Mouse (Mus musculus): ENCODE data around the gene H2-DMb1. TPM values are rescaled to one million over a fixed set of nuclear protein-coding genes. Genes with fewer than 3 reads are reported as not detected.
"Not testable (repeated sequence)": the region's sequence is repeated elsewhere in the genome, so short reads cannot be mapped to it uniquely, and the experiment has no call there.

Gene H2-DMb1
- total RNA-seq, 2 experiments from 2014 or later: 1.1 to 1.6 TPM

DNA sequence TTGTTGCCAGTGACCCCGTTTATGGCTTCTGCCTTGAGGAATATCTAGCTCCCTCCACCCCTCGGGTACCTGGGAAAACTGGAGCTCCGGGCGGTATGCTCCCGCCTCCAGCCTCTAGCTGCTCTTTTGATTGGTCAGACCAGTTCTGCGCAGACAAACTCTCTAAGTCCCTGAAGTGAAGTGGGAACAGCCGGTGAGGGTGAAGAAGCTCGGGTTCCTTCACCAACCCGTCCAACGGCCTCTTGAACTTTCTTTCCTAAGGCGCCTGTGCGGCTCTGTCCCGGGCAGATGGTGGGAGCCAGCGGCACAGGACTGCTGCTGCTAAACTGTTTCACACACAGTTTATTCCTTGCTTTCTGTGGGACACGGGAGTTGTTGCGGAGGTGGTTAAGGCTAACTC is 13.5 kb upstream of the H2-DMb1 start:
- intact Hi-C loops (cut with DNase I): no loop called here
- peak in 1 of 2 experiments; percentile 32 for DNase-seq (ENCODE audit: low spot score in 2 of 2)

DNA sequence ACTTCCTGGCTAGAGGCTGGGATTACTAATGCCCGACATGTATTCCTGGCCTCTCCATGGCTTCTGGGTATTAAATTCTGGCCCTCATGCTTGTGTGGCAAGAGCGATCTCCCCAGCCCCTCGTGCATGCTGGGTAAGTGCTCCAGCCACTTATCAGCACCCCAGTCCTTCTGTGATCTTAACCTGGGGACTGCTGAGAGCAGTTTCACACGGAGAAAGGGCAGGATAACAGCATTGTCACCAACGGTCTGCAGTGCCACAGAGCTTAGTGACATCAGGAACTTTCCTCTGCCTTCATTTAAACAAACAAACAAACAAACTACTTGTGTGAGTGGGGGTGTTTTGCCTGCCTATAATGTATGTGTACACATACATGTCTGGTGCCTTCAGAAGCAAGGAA is 12.6 kb upstream of the H2-DMb1 start:
- no peak for DNase-seq (ENCODE audit: low spot score in 2 of 2)
- intact Hi-C loops (cut with DNase I): no loop called here

DNA sequence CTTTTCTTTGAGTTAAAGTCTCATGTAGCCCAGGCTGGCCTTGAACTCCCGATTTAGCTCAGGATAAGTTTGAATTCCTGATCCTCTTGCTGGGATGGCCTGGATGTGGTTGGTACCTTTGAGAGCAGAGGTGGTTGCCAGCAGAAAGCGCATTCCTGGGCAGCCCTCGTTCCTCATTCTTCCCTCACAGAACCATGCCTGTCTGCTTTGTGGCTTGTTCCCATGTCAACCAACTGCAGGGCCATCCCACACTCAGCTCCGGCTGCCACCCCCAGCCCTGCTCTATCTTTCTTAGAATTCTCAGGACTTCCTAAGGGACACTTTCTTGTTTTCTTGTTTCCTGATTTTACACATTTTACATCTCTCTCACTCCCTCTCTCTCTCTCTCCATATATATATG is 11.4 kb upstream of the H2-DMb1 start:
- intact Hi-C loops (cut with DNase I): no loop called here
- peak in 1 of 2 experiments; percentile 58 for DNase-seq (ENCODE audit: low spot score in 2 of 2)

DNA sequence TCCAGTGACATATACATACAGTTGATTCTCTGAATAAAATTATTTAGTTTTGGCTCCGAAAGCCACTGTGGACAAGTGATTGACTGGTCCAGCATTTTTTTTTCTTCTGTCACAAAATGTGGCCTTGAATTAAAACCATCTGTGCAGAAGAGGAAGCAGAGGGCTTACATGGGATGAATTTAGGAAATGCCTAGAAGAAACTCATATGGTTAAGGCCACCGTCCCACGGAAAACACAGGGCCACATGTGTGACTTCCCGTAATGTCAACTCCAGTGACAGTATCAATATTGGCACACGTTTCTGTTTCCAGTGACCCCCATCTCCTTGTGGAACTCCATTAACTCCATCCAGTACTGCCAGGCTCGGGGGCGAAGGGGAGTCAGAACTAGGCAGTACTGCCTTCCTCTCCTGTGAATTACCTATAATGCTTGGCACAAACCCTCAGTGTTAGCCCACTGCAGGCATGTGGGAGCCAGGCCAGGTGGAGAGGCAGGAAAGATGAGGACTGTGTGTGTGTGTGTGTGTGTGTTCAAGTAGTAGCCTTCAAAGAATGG is 10.3 kb upstream of the H2-DMb1 start:
- intact Hi-C loops (cut with DNase I): no loop called here
- DNase-seq (ENCODE audit: low spot score in 2 of 2): no peak

DNA sequence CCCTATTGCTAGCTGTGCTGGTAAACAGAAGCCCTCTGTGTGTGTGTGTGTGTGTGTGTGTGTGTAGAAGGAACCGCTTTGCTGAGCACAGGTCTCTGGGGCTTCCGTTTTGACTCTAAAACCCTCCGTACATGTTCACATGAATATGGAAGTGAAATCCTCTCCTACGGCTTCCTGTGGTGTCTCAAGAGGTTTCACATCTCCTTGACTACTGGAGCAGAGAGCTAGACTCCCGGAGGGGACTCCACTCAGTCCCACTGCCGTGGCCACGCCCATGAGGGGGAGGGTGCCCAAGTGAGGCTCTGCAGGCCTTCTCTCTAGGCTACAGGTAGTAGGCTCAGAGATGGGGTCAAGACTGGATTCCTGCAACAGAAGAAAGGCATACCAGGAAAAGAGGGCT is 9.8 kb upstream of the H2-DMb1 start, which contains the start of gene H2-DMb2:
Gene H2-DMb2 (plus strand): TSS at position 275 of the 400 bp plus-strand sequence.
- intact Hi-C loops (cut with DNase I): no loop called here
- peak; percentile 37 to 60 for DNase-seq (ENCODE audit: low spot score in 2 of 2)

DNA sequence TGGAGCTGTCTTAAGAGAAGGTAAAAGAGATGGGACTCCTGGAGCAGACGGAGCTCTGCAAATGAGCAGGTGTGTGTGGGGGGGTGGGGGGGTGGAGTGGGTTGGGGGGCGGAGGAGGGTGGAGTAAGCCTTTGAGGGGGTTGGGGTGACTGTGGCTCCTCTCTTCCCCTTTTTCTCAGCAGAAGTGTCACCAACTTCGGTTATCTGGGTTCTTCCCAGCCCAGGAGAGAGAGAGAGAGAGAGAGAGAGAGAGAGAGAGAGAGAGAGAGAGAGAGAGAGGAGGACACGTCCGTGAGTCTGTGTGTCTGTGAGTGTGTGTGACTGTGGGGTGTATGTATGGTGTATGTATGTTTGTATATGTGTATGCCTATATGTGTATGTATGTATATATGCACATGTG is 9.4 kb upstream of the H2-DMb1 start:
- intact Hi-C loops (cut with DNase I): no loop called here
- DNase-seq (ENCODE audit: low spot score in 2 of 2): no peak

DNA sequence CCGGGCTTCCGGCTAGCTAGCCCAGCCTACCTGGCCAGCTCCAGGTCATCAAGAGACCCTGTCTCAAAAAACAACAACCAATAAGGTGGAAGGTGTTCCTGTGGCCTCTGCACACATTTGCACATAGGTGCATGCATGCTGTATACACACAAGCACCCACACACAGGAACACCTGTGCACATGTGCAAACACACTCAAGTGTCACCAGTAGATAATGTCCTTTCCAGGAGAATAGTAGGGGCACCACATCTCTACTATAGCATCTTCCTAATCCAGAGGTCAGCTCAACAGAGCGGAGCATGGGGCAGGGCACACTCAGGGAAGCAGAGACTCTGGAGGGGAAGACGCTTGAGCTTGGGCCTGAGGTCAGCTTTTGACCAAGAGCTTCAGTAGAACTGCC is 8.7 kb upstream of the H2-DMb1 start:
- DNase-seq (ENCODE audit: low spot score in 2 of 2); intact Hi-C loops (cut with DNase I): not testable (repeated sequence)

DNA sequence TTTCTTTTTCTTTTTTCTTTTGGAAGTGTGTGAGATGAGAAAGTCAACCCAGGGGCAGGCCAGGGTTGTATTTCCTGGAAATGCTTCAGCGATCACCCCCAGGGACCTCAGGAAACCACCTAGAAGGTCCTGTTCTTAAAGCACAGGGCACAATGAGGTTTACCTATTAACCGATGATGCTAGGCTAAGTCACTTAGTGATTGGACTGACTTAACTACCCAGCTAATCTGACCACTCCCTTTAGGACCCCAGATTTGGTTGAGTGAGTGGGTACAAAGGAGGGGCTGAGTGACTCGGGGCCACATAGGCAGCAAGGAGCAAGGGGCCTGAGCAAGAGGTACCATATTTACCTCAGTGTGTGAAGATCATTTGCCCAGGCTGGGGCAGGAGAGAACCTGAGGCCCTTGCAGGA is 7.9 kb upstream of the H2-DMb1 start:
- intact Hi-C loops (cut with DNase I): no loop called here
- no peak for DNase-seq (ENCODE audit: low spot score in 2 of 2)

DNA sequence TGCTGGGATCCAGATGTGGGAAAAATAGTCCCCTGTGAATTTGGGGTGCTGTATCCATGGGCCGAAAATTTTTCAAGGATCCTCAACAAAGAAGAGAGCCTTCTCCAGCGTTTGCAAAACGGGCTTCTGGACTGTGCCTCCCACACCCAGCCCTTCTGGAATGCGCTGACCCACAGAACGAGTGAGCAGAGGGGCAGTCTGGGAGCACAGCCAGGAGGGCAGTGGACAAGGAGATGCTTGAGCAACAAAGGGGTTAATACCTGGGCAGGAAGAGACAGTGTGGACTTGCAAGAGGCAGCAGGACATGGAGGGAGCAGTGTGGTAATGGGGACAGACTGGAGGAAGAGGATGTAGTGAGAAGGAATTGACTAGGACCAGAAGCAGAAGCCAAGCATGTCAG is 2.7 kb downstream of the H2-DMb1 start:
- DNase-seq (ENCODE audit: low spot score in 2 of 2): no peak
- intact Hi-C loops (cut with DNase I): no loop called here

DNA sequence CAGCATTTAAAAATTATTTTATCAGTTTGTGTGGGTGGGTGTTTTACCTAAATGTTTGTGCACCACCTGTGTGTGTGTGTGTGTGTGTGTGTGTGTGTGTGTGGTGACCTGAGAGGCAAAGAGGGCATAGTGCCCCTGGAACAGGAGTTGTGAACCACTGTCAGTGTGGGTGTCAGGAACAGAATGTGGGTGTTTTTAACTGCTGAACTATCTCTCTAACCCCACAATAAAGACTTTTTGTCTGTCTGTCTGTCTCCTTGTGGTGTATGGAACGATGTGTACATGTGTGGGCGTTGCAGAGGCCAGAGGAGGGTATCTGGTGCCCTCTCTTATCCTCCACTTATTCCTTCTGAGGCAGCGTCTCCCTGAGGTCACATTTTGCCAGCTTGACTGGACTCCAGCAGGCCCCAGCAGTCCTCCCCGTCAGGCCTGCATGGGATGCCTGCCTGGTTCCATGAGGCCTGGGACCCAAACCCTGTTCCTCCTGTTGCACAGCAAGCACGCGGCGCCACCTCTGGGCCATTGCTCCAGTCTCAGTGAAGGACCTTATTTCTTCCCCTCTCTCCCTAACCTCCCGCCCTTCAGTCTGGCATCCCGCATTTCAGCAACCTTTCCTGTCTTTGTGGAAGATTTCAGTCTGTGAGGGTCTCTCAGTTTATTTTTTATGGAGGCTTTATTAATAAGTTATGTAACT is 11.5 kb downstream of the H2-DMb1 start:
- intact Hi-C loops (cut with DNase I): no loop called here
- peak in 1 of 2 experiments; percentile 21 for DNase-seq (ENCODE audit: low spot score in 2 of 2)

DNA sequence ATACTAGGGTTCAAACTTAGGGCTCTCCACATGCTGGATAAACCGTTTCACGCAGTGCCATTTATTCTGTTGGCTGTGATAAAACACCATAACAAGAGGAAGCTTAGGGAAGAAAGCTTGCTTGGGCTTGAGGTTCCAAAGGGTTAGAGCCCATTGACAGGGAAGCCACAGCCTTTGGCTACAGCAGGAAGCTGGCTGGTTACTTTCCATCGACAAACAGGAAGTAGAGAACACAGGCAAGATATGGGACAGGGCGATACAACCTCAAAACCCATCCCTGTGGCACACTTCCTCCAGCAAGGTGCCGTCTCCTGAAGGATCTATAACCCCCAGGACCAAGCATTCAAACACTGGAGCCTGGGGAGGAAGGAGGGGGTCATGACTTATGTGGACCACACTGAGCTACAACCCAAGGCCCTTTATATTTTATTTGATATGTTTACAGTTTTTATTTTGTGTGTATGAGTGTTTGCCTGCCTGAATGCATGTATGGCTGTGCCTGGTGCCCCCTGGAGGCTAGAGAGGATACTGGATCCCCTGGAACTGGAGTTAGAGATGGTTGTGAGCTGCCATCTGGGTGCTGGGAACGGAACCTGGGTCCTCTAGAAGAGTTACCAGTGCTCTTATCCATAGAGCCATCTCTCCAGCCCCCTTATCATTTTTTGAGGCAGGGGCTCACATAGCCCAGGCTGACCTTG is 12.3 kb downstream of the H2-DMb1 start:
- intact Hi-C loops (cut with DNase I): no loop called here
- no peak for DNase-seq (ENCODE audit: low spot score in 2 of 2)

DNA sequence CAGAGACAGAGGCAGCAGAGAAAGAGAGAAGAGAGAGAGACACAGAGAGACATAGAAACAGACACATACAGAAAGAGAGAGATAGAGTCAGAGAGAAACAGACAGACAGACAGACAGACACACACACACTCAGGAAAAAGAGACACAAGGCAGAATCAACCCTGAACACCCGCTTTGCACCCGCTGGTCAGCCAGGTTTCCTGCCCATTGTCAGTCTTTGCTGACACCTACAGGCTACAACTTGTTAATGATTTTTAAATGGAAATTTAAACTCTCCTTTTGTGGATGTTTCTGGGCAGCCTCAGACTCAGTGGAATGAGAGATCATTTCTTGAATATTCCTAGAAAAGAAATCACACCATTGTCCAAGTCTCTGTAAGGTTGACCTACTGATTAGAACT is 16.4 kb downstream of the H2-DMb1 start:
- intact Hi-C loops (cut with DNase I): loop anchor here (1.0 to 2.0 kb wide), 2 partner anchors 68 to 91 kb away; no protein-coding TSS in a partner anchor
- DNase-seq (ENCODE audit: low spot score in 2 of 2): peak; percentile 38 to 48

DNA sequence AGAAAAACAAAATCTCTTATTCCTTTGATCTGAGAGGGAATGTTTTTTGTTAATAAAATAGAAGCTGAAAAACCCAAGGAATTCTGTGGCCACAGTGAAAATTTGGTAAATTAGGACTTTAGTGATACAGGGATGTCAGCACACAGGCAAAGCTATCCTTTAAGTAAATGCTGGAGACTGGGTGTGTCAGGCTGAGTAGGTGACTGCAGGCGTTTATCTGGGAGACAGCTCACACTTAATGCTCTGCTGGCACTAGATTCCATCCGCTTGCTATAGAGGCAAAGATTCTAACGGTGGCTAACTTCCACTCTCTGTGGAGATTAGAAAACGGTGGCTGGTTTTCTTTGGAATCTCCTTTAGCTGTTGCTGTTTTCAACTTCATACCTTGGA is 17.6 kb downstream of the H2-DMb1 start:
- intact Hi-C loops (cut with DNase I): loop anchor here (2.0 to 10.0 kb wide), 4 partner anchors 34 to 242 kb away; no protein-coding TSS in a partner anchor
- no peak for DNase-seq (ENCODE audit: low spot score in 2 of 2)

DNA sequence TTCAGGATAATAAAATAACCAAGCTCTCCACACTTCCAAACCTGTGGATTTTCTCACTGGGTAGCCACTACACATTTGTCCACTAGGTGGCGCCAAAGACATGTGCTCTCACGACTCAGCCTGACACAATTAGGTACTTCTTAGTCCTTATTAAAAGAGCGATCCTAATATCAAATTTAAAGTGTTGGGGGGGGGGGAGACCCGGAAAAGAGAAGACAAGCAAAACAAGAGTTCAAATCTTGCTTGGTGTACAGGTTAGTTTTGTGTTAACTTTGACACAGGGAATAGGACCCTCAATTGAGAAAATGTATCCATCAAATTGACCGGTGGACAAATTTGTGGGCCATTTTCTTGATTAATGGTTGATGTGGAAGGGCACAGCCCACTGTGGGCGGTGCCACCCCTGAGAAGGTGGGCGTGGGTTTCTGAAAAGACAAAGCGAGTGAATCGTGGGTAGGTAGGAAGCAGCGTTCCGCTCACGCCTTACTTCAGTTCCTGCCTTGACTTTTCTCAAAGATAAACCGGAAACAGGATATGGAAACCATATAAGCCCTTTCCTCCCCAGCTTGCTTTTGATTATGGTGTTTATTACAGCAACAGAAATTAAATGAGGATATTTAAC is 18.1 kb downstream of the H2-DMb1 start:
- intact Hi-C loops (cut with DNase I): loop anchor here (2.0 to 10.0 kb wide), 4 partner anchors 34 to 241 kb away; no protein-coding TSS in a partner anchor
- DNase-seq (ENCODE audit: low spot score in 2 of 2): peak; percentile 82 to 90

DNA sequence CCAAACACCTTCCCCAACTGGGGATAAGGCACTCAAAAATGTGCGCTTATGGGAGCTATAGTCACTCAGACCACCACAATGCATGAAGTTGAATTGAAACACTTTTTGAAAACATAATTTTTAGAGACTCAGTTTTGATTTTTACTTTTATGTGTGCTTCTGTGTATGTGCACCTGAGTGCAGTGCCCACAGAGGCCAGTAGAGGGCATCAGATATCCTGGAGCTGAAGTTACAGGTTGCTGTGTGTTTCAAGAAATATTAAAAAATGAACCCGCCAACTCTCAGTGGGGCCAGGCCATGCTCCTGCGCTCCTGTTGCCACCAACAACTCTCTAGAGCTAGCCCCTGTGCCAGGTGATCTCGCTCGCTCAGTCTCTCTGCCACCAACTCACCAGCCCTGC is 19.7 kb downstream of the H2-DMb1 start:
- no peak for DNase-seq (ENCODE audit: low spot score in 2 of 2)
- intact Hi-C loops (cut with DNase I): loop anchor here (5.0 to 10.0 kb wide), 2 partner anchors 172 to 240 kb away; no protein-coding TSS in a partner anchor

DNA sequence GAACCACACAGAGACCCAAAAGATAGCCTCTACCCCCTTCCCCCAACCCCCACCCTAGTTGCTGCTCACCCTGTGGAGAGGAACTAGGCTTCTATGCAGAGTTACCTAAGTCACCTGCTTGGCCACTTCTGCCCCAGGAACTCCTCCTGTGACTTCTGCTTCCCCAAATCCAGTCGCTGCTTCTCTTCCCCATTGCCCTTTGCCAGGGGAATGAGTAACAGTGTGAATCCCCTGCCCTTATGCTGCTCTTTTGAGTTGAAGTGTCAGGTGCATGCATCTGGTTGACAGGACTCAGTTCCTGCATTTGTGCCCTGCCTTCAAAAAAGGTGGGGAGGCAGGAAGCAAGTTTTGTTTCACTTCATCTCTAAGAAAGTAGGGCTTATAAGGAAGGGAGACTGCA is 21.2 kb downstream of the H2-DMb1 start:
- intact Hi-C loops (cut with DNase I): loop anchor here (5.0 to 10.0 kb wide), 2 partner anchors 171 to 238 kb away; no protein-coding TSS in a partner anchor
- DNase-seq (ENCODE audit: low spot score in 2 of 2): no peak

DNA sequence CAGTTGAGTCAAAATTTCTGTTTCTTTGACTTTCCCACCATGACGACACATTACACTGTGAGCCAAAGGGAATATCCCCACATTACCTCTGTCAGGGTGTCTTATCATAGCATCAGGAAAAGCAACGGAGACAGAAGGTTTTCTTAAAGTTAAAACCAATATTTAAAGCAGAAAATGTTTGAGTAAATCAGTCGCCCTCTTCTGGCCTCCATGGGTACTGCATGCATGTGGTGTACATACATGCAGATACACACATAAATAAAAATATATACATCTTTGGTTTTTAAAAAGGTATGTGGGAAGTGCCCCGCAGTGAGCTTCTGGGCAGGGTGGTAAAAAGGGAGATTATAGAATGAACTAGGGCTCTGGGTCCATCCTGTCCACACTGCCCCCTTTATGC is 24.3 kb downstream of the H2-DMb1 start:
- intact Hi-C loops (cut with DNase I): loop anchor here (10.0 kb wide), 1 partner anchor 168 kb away; no protein-coding TSS in a partner anchor
- no peak for DNase-seq (ENCODE audit: low spot score in 2 of 2)

DNA sequence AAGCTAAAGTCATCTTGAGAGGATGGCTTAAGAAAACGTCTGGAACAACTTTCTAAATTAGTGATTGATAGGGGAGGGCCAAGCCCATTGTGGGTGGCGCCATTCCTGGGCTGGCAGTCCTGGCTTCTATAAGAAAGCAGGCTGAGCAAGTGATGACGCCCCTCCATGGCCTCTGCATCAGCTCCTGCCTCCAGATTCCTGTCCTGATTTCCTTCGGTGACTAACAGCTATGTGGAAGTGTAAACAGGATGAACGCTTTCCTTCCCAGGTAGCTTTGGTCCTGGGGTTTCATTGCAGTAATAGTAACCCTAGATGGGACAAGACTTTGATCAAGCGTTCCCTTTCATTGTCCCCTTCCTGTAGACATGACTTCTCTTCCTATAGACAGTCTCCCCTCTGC is 26.1 kb downstream of the H2-DMb1 start:
- intact Hi-C loops (cut with DNase I): loop anchor here (10.0 kb wide), 1 partner anchor 166 kb away; no protein-coding TSS in a partner anchor

DNA sequence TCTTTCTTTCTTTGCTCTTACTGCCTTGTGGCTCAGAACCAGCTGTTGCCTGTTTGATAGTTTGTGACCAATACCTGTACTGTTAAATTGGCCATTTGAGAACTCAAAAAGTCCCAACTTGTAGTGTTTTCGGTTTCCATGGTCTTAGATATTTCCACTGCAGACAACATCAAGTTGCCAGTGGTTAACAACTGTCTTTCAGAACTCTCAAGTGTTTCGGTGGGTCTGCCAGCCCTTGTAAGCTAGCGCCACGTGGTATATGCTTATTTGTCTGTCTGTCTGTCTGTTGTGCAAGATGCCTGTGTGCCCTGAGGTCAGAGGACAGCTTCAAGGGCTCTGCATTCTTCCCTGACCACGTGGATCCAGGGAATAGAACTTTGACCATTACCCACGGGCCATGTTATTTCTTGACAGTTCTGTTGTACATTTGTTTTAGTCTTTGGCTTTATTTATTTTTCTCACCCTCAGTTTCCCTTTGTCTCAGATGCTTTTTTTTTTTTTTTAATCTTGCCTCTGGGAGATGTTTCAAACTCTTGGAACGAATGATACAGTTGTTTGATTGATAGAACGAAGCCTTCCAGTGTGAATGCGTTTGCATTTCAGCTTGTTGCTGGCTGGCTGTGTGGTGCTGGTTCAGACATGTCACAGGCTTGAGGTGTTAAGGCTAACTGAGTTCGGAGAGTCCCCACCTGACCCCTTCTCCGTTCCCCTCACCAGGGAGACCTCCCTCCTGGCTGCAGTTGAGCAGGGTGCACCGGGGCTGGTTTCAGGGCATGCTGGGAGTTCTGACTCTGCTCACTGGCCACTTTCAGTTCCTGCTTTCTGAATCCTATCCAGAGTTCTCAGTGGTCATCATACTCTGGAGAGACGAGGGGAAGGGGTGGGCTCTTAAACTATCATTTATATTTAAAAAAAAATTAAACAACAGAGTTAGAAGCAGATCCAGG is 27.3 kb downstream of the H2-DMb1 start:
- intact Hi-C loops (cut with DNase I): loop anchor here (10.0 kb wide), 1 partner anchor 165 kb away; no protein-coding TSS in a partner anchor
- no peak for DNase-seq (ENCODE audit: low spot score in 2 of 2)

More for the DNA sequence above, 26.1 kb downstream of the H2-DMb1 start:
- no peak for DNase-seq (ENCODE audit: low spot score in 2 of 2)
